Mouse (Mus musculus): ENCODE results near the gene Cass4.

Cass4 gene

GRCm38 (mm10) chr2:172392041-172392521 is 1.5 kb upstream of the Cass4 start:
- peak; percentile 65 for DNase-seq

- no peak for DNase-seq
These were observed 428 bp downstream of the Cass4 start for GRCm38 (mm10) chr2:172394052-172394392.

- DNase-seq, result no peak
These were observed 1.1 kb downstream of the Cass4 start for GRCm38 (mm10) chr2:172394671-172395070.

GRCm38 (mm10) chr2:172395961-172396360 is 2.4 kb downstream of the Cass4 start:
- no peak for DNase-seq

- peak; percentile 54 for DNase-seq
These were observed 6.3 kb downstream of the Cass4 start for GRCm38 (mm10) chr2:172399901-172400300.

GRCm38 (mm10) chr2:172401116-172401825 is 7.7 kb downstream of the Cass4 start:
- DNase-seq, result peak; percentile 57

- no peak for DNase-seq
These were observed 10.6 kb downstream of the Cass4 start for GRCm38 (mm10) chr2:172404239-172404638.

GRCm38 (mm10) chr2:172405011-172405410 is 11.4 kb downstream of the Cass4 start:
- DNase-seq, result no peak

- DNase-seq, result no peak
These were observed 12.6 kb downstream of the Cass4 start for GRCm38 (mm10) chr2:172406173-172406572.

GRCm38 (mm10) chr2:172407499-172407898 is 13.9 kb downstream of the Cass4 start:
- no peak for DNase-seq

GRCm38 (mm10) chr2:172410686-172411085 is 17.1 kb downstream of the Cass4 start:
- DNase-seq, result no peak

GRCm38 (mm10) chr2:172411091-172411490 is 17.5 kb downstream of the Cass4 start:
- DNase-seq, result no peak

- DNase-seq, result no peak
These were observed 18.9 kb downstream of the Cass4 start for GRCm38 (mm10) chr2:172412454-172412853.

GRCm38 (mm10) chr2:172413273-172413672 is 19.7 kb downstream of the Cass4 start:
- DNase-seq, result no peak

GRCm38 (mm10) chr2:172413894-172414293 is 20.3 kb downstream of the Cass4 start:
- DNase-seq, result no peak

- DNase-seq, result no peak
These were observed 22.6 kb downstream of the Cass4 start for GRCm38 (mm10) chr2:172416218-172416617.

GRCm38 (mm10) chr2:172416876-172417275 is 23.3 kb downstream of the Cass4 start:
- DNase-seq, result no peak

GRCm38 (mm10) chr2:172418208-172418607 is 24.6 kb downstream of the Cass4 start:
- DNase-seq, result no peak

GRCm38 (mm10) chr2:172430609-172431008 is 37.0 kb downstream of the Cass4 start:
- DNase-seq, result no peak

- peak; percentile 85 for DNase-seq
These were observed 40.2 kb downstream of the Cass4 start for GRCm38 (mm10) chr2:172433746-172434145.

GRCm38 (mm10) chr2:172437371-172437952 is 43.9 kb downstream of the Cass4 start:
- no peak for DNase-seq

GRCm38 (mm10) chr2:172439843-172440639 is 46.4 kb downstream of the Cass4 start, which contains the start of gene Rtf2:
TSS of gene Rtf2 (plus strand) at chr2:172440556.
- peak; percentile 98 for DNase-seq

GRCm38 (mm10) chr2:172440640-172441005 is 47.0 kb downstream of the Cass4 start:
- no peak for DNase-seq

- DNase-seq, result no peak
These were observed 47.6 kb downstream of the Cass4 start for GRCm38 (mm10) chr2:172441176-172441575.

Measured in thymus, postnatal 14 days (tissue).